Mouse (Mus musculus) kidney, postnatal 4 days (tissue): ENCODE results near the gene Dag1.

Experiments
- DNase-seq, 2 experiments: peaks; one replicate each; pipeline ENCODE4 v3.0.0; 2021; ENCODE audit warnings: mixed read lengths in 2 of 2

Dag1 gene

GRCm38 (mm10) chr9:108182806-108183506 is 80.8 kb downstream of the Dag1 start:
- no peak for DNase-seq

GRCm38 (mm10) chr9:108178391-108178790 is 85.4 kb downstream of the Dag1 start:
- no peak for DNase-seq

- no peak for DNase-seq
Measured at GRCm38 (mm10) chr9:108175116-108175838, 88.5 kb downstream of the Dag1 start.

GRCm38 (mm10) chr9:108172777-108173350 is 90.9 kb downstream of the Dag1 start:
- no peak for DNase-seq

- peak; percentile 12 to 19 for DNase-seq
Measured at GRCm38 (mm10) chr9:108169751-108170150, 94.0 kb downstream of the Dag1 start.

- DNase-seq = no peak
Measured at GRCm38 (mm10) chr9:108165143-108165542, 98.6 kb downstream of the Dag1 start.

- no peak for DNase-seq
Measured at GRCm38 (mm10) chr9:108163646-108164284, 100.0 kb downstream of the Dag1 start.

- no peak for DNase-seq
Measured at GRCm38 (mm10) chr9:108157891-108158290, 105.9 kb downstream of the Dag1 start.

- DNase-seq = no peak
Measured at GRCm38 (mm10) chr9:108157451-108157850, 106.3 kb downstream of the Dag1 start.

GRCm38 (mm10) chr9:108156786-108157185 is 107.0 kb downstream of the Dag1 start:
- no peak for DNase-seq

GRCm38 (mm10) chr9:108154814-108155213 is 108.9 kb downstream of the Dag1 start:
- no peak for DNase-seq
